Mouse (Mus musculus) T-cell, adult 66 days (primary cell): ENCODE results near the gene Ano4. TPM values are rescaled to one million over a fixed set of nuclear protein-coding genes. Genes with fewer than 3 reads are reported as not detected.

Experiments used
- total RNA-seq, 2 experiments: library from RNA; stranded (reverse); gene quantifications; 3 replicates in 1 of 2; 4 replicates in 1 of 2; pipeline ENCODE4 v1.2.4; 2023

Ano4 gene
- total RNA-seq = not detected

DNA sequence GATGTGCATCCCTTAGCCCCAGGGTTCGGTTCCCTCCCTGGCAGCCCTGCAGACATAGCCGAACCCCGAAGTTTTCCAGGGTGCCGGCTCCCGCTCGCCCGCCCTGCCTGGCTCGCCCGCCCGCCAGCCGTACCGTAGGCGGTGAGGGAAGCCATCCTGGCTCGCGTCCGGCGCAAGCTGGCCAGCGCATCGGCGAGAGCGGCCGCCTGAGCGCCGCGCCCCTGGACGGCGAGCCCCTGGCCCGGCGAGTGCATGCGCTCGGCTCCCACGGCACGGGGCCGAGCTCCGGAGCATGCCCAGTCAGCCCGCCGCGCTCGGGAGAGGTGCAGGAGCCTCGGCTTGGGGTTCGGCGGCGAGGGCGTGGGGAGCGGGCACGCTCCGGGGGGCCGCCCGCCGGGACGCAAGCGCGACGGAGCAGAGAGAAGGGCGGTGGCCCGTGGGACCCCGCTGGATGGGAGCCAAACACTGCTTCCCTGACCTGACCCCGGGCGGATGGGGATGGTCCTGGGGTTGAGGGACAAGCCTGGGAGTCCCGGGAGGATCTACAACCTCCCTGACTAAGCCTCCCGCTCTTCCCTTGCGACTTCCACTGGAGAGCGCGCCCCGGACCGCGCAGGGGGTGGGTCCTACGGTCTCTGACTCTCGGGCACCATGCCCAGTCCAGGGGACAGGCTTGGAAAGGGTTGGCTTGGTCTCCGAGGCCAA, at the start of gene Ano4:
TSS of gene Ano4 (minus strand) at position 272 of the 705 bp plus-strand sequence.

Other genes starting within 250 kb of the Ano4 start
- gene Gas2l3, start 99.2 kb upstream of the Ano4 start, total RNA-seq = 1 to 10 TPM in 1 of 2 experiments, under 1 TPM in 1; 0.86 to 1.5 TPM
- not detected for gene Nr1h4, start 188.8 kb upstream of the Ano4 start, total RNA-seq